Mouse (Mus musculus) urinary bladder, adult 2 months (tissue): ENCODE data around the gene Sox30. TPM values are rescaled to one million over a fixed set of nuclear protein-coding genes. Genes with fewer than 3 reads are reported as not detected.
"Not testable (repeated sequence)": the region's sequence is repeated elsewhere in the genome, so short reads cannot be mapped to it uniquely, and the experiment has no call there.

Experiments
- DNase-seq: peaks from one replicate; pipeline ENCODE4 v3.0.0; 2022; ENCODE audit warnings: low spot score
- polyA plus RNA-seq: library from polyadenylated mRNA; depleted of rRNA; stranded (reverse); fragments of >200 nt; gene quantifications from 2 replicates; pipeline ENCODE4 v1.2.3, GENCODE M21; 2012

Sox30 gene
- polyA plus RNA-seq, 1 experiment = 0.26 TPM

DNA sequence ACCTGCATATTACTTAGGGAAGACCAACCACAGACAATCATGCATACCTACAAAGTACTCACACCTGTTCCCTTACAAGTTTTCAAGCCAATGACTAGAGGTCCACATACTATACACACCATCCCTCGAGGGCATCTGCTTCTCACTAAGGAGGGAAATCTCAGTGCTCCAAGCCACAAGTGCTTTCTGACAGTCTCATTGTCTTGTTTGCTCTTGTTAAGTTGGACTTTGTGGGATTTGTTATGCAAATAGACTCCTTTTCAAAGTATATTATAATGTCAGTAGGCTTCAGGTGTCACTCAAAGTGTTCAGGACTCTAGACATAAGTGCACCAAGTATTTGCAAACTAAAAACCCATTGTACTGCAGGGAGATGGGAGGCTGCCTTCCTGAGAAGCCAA is 40.1 kb downstream of the Sox30 start:
- DNase-seq = no peak

DNA sequence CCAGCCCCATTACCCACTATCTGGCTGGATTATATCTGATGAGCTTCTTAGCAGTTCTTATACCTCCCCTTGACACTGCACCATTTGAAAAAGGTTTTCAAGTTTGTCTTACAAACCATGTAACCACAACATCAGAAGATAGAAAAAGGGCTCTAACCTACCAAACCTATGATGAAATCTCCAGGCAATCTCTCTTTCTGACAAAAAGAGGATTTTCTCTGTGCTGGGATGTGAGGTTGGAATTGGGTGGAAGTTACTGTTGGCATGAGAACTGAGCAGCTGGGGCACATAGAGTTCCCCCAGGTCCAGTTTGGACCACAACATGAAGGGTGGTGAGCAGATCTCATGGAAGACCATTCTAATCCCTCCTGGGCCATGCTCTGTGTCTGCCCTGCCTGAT is 41.7 kb downstream of the Sox30 start:
- no peak for DNase-seq

DNA sequence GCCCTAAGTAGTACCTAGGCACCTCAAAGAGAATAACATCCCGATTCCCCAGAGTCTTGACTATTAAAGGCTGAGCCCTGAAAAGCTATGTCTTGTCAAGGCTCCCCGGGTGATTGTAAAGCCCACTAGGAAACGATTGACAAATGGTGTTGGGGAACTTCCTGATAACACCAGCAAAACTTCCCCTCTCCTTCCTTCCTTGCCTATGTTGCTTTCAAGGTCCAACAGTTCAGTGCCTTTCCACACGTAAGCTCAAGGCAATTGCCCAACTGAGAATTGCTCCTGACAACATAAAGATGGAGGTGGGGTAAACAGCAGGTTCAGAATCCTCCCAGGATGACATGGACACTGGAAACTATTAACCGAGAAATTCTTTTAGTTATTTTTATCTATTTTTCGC is 42.9 kb downstream of the Sox30 start:
- DNase-seq = no peak

DNA sequence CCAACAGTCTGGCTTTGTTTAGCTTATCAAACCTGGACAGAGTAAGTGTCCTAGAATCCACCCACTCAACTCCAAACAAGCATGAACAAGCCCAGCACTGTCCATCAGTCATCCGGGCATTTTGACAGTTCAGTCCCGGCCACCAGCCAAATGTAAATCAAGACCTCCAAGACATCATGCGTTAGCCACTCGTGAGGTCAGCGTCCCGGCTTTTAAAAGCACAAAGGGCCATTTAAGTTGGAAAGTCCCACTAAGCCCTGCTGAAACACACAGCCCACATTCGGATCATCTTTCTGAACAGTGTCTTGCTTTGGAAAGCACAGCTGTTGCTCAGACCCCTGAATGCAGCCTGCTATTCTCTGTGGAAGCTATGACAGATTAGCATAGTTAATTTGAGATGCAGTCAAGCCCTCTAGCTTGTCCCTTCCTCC is 45.9 kb downstream of the Sox30 start:
- no peak for DNase-seq

DNA sequence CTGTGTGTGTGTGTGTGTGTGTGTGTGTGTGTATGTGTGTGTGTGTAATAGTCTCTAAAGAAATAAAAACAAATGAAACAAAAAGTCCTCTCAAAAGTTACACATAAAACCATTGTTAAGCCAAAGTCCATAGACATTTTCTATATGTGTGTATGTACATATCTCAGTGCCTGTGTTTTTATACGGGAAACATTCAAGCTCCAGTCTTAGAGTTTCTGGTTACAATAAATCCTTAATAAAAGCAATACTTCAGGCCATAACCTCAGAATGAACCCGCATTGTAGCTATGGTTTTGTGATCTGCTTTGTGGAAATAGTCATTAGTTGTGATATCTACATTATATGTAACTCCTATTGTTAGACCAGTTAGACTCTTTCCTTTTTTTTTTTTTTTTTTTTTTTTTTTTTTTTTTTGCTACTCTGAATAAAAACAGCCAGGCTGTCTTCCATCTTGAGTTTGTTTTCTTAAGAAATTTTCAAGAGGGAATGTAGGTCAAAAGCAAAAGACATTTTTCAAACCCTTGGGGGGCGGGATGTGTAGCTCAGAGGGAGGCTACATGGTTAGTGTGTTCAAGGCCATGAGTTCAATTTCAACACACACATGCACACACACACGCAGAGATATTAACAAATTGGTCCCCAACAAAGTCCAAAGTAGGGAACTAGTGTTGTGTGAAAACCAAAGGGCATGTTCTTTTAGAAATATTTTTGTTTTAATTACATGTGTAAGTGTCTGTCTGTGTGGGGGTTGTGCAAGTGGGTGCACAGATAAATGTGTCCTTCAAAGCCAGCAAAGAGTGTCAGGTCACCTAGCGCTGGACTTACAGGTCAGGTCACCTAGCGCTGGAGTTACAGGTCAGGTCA is 48.1 kb downstream of the Sox30 start:
- DNase-seq = no peak

DNA sequence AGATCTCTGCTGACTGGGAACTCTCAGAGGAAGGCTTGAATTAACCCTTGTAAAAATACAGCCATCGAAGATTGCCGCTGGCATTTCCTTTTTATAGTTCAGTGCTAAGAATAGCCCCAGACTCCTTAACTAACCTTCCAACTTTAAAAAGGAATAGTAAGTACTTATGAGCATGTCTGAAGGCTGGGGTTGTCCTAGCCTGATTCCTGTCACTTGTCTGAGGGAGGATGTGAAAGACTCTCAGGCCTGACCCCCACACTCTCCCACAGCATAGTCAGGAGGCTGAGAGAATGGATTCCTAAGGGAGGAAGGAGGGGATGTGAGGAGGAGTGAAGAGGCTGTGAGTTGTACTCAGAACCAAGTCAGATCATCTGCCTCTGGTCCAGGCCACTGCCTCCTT is 49.4 kb downstream of the Sox30 start:
- no peak for DNase-seq

DNA sequence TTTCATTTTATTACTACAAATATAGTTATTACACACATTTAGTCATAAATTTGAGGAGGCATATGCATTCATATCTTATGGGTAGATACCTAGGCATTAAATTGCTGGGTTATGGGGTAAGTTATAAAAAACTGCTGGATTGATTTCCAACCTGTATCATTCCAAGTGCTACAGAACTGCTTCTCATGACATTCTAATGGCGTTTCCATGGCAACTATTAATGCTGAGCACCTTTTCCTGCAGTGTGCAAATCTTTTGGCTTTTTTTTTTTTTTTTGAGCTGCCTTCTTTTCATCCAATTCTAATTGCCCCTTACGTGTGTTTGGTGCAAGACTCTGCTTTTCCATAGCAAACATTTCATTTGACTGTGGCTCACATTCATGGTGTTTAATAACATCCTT is 49.9 kb downstream of the Sox30 start:
- no peak for DNase-seq

DNA sequence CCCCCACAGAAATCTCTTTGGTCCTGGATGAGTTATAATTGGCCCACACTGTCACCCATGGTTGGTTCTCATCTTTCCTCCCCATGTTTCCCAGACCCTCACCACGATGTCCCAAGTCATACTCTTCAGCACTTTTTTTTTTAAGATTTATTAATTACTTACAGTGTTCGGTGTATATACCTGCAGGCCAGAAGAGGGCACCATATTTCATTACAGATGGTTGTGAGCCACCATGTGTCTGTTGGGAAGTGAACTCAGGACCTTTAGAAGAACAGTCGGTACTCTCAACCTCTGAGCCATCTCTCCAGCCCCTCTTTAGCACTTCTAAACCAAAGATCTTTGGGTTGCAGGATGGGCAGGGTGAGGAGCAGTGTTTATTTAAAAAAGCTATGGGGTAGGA is 51.4 kb downstream of the Sox30 start:
- DNase-seq = no peak

DNA sequence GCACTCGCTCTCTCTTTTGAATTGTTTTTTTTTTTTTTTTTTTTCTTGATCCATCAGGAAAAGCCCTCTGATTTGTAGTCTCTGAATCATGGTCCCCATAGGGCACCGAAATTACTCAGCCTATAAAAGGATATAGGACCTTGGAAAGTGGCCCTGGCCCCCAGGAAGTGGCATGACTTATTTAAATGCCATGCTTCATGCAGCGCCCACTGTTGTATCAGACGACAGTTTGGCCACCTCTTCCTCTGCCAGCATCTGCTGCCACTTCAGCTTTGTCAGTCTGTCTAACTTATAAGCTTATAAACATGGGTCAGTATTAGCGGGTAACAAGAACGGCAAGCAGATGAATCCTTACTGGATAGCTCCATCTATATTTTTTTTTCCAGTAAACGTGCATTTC is 52.8 kb downstream of the Sox30 start:
- DNase-seq = no peak

DNA sequence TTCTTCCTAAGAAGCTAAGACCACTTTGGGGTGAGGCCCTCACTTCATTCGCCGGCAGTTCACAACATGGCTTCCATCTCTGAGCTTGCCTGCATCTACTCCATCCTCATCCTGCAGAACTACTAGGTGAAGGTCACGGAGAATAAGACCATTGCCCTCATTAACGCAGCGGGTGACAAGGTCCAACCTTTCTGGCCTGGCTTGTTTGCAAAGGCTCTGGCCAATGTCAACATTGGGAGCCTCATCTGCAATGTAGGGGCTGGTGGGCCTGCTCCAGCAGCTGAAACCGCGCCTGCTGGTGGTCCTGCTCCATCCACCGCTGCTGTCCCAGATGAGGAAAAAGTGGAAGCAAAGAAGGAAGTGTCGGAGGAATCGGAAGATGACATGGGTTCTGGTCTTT is 56.3 kb downstream of the Sox30 start:
- no peak for DNase-seq

DNA sequence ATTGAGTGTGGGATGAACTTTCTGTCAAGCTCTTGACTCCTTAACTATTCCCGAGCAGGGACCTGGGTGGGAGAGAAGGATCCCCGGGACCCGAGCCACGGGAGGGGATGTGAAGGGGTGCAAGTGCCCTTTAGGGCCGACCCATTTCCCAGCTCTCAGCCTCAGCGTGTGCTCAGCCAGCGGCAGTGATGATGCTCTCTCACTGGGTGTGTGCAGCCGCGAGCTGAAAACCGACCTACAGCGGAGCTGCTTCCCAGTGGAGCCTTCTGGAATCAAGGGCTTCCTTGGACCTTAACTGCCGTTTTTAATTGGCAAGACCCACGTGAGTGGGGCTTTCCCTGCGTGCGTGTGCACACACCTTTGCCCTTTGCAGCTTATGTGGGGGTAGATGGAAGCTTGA is 58.8 kb downstream of the Sox30 start:
- no peak for DNase-seq

DNA sequence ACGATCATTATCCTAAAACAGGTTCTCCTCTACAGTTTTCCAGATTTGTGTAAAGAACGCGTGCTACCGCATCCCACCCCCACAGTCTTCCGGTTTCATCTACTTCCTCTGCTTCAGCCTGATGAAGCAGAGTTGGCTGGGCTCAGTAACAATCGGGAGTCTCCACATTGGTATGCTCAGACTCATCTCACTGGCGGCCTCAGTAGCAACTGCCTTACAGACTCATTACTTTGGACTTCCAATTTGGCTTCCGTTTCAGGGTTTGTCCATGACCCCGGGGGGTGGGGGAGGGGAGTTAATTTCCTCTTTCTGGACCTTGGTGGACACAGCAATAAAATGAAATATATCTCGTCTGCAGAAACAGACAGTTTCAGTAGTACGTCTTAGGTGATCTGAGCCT is 59.2 kb downstream of the Sox30 start:
- no peak for DNase-seq

DNA sequence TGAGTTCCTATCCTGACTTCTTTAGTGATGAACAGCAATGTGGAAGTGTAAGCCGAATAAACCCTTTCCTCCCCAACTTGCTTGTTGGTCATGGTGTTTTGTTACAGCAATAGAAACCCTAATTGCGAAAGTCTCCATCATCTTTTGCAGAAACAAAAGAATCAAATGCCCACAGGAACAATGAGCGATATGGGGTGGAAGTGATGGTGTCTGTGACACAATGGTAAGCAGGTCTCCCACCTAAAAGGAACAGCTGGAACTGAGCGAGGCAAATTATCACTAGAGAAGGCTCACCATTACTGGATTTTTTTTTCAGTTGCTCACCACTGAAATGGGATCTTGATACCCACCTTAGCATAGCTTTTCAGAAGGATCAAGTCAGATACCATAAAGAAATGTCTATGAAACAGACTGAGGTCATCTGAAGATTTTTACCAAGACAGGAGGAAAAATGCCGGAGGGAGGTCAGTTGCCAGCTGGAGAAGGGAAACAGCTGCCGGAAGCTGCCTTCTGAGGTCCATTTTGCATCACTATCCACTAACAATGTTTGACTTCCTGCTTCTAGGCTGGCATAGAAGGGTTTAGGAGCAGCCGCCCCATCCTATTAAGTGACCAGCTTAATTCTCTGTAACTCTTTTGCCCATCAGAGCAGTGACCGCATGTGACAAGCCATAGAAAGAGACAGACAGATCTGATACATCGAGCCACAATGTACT is 60.9 kb downstream of the Sox30 start:
- DNase-seq = no peak

DNA sequence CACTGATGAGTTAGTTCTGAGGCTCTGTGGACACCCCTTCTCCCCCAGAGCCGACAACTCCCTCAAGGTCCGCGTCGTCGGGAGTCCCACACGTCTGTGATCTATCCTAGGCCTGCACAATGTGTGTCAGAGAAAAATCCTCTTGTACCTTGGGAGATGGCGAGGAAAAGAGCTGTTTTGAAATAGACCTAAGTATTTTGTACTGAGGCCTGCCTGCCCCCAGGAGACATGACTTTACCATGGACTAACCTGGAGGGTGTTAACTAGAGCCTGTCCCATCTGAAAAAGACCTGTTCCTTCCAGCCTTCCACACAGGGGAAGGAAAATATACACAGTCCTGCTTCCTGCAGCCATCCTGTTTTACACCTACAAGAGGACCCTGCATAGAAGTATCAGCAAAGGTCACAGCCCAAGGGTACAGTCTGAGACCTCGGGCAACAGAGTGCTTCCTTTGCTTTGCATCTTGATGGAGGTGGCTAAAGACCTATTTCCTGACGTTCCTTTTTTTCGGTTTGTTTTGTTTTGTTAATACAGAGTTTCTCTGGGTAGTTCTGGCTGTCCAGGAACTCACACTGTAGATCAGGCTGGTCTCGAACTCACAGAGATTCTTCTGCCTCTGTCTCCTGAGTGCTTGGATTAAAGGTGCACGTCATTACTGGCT is 61.6 kb downstream of the Sox30 start:
- no peak for DNase-seq

DNA sequence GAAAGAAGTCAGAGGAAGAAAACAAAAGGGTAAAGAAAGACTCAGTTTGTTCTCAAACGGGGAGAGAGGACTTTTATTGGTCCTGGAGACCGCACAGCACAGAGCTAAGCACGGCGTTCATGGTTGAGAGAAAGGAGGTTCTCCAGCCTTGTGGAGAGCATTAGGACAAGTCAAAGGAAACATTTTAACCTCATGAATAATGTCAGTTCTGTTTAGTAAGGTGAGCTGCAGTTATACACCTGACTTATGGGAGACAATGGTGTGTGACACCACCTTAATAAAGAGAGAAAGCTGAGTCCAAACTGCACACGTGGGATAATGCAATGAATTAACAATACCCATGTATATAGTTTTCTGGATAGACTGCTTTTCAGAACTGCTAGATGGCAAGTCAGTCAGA is 64.7 kb downstream of the Sox30 start:
- no peak for DNase-seq

DNA sequence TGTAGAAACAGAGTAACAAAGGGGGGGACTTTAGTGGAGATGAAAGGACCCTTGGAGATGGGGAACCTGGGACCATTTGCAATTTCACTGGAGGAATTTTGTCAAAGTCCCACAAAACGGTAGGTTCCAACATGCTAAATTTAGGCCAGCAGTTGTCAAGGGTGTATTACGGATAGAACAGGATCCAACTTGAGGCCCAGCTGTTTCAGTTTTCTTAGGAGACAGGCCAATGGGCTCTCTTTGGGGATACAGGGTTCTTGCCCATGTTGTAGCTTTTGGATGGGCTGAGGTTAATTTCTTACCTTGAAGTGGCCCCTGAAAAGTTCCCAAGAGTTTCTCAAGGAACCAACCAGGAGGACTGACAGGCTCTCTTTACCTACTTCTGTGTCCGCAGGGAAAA is 67.2 kb downstream of the Sox30 start:
- no peak for DNase-seq

DNA sequence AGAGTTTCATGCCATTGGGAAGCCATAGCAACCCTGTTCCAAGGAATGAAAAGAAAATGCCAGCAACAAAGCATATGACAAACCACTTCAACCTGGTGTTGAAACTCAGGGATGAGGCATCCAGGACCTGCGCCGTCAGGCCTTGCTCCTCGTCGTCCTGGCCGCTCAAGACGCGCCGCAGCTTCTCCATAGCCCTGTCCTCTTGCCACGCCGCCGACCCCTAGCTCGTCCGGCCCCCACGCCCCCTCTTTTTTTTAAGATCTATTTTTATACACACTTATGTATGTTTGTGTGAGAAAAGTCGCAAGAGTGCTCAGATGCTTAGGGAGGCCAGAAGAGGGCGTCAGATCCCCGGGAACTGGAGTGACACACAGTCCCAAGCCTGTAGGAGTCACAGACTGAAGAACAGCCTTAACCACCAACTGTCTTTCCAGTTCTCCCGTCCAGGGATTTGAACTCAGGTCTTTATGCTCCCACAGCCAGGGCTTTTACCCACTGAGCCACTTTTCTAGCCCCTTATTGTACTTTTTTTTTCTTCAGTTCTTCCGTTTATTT is 72.1 kb downstream of the Sox30 start, which contains the start of gene Gm12166:
TSS of gene Gm12166 (minus strand) at position 217 of the 555 bp plus-strand sequence.
- not testable (repeated sequence) for DNase-seq

DNA sequence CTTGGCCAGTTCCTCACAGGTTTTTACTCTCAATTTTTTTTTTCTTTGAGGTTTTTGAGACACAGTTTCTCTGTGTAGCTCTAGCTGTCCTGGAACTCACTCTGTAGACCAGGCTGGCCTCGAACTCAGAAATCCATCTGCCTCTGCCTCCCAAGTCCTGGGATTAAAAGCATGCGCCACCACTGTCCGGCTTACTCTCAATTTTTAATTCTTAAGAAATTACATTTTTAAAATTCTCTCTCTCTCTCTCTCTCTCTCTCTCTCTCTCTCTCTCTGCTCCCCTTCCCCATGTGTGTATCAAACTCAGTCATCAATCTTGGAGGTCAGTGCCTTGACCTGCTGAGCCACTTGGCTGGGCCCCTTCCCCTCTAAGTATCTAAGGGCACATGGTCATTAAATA is 73.3 kb downstream of the Sox30 start:
- DNase-seq = not testable (repeated sequence)

DNA sequence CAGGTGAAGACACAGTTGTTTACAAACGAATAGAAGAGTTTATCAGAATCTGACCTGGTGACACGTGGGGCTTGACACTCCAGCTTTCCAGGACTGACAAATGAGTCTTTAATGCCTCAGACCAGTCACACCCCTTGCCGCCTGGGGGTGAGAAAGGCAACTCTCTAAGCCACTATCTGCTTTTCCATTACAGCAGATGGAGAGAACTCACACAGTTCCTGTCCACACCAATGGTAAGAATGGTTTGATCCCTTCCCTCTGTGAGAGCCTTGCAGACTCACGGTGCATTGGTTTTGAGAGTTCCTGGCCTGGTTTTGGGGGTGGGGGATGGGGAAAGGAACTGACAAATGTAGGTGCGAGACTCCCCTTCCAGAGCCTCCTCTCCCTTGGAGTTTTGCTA is 74.2 kb downstream of the Sox30 start:
- no peak for DNase-seq

DNA sequence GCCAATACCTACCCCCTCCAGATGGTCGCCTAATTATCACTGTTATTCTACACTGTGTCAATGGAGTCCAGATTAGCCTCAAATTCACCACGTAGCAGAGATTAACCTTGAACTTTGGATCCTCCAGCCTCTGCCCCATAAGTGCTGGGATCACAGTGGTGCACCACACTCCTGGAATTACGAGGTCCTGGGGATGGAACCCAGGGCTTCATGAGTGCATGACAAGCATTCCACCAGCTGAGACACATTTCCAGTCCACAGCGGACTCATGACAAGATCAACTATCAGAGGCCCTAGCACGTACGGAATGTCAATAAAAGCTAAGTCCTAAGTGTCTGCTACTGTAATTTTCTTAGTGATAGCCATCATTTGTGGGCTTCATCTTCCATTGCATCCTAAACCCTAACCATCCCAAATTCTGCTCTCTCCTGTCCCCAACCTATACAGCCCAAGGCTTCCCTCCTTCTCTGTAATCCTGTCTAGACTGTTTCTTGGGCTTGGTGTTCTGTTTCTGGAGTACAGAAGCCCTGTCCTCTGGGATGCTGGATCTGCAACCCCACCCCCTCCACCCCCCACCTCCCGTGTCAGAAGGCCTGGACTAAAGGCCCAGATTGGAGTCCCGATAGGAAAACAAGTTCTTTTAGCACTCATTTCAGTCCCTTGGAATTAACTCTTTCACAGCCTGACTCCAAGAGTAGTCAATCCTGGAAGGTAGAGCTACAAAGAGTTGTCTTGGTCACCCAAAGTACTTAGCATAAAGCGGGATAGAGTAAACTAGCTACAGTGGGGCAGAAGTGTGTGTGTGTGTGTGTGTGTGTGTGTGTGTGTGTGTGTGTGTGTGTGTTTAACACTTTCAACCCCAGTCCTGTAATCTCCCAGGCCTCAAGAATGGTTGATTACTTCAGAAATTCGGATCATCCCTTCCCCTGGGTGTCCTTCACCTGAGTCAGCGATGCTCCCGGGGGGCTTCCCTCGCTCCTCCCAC is 75.1 kb downstream of the Sox30 start:
- DNase-seq = no peak
